Mouse (Mus musculus) cerebellum, adult 11 months (tissue): ENCODE measurements around the gene Dnajb5.

Experiments
- DNase-seq: peaks from one replicate; pipeline ENCODE4 v3.0.0; 2022

The Dnajb5 gene

DNA sequence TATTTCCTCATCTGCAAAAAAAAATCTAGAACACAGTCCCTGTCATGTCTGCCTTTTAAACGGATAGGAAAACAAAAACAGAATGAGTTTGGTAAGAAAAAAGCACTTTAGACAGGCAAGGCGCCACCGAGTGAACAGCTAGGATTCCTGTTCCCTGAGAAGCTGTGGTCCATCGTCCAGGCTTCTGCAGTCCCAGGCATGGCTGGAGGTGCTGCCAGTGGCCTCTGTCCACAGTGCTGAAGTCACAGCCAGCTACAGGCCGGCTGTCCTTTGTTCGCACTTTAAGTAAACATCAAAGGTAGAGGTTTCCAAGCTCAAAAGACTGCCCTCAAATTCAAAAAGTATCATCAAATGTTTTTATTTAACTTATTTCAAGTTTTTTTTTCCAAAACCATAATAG is 4.6 kb upstream of the Dnajb5 start:
- DNase-seq = no peak

- DNase-seq = no peak
Observed at GRCm38 (mm10) chr4:42945445-42945844, 4.2 kb upstream of the Dnajb5 start.

DNA sequence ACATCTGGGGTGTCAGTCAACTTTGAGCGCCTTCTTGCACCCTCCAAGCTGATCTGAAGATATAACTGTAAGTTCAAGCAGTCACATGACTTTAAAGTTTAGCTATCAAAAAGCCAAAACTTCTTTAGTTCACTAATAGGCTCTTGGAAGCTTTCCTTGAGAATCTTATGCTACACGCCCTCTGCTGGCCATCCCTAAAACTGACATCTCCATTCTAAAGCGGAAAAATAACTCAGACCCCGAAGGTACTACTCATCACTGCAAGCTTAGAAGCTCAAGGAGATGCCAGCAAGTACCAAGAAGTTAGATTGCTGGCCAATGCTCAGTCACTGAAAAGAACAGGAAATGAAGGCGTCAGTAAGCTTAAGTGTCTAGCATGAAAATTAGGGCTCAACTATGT is 3.7 kb upstream of the Dnajb5 start:
- DNase-seq = peak; percentile 54

DNA sequence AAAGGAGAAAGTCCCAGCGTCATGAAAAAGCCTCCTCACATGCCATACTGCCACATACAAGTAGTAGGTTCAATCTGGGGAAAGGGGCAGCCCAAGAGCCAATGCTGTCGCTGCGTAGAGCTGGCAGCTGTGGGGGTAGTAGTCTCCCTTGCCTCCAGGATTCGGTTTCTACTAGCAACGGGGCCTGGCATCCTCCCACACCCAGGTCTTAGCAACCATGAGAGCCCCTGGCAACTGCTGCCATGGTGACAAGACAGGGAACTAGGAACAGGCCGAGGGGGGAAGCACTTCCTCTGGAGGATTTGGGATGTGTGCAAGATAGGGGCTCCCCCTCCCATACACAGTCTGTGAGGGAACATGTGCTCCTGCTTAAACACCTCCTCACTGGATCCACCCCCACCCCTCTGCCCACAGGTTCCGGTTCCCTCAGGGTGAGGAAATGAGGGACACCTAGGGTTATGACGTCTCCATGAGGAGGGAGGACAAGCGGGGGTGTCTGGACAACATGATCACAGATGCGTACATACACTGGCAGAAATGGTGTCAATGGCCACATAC is 2.8 kb upstream of the Dnajb5 start:
- DNase-seq = no peak

GRCm38 (mm10) chr4:42948527-42948926 is 1.1 kb upstream of the Dnajb5 start:
- DNase-seq = no peak

DNA sequence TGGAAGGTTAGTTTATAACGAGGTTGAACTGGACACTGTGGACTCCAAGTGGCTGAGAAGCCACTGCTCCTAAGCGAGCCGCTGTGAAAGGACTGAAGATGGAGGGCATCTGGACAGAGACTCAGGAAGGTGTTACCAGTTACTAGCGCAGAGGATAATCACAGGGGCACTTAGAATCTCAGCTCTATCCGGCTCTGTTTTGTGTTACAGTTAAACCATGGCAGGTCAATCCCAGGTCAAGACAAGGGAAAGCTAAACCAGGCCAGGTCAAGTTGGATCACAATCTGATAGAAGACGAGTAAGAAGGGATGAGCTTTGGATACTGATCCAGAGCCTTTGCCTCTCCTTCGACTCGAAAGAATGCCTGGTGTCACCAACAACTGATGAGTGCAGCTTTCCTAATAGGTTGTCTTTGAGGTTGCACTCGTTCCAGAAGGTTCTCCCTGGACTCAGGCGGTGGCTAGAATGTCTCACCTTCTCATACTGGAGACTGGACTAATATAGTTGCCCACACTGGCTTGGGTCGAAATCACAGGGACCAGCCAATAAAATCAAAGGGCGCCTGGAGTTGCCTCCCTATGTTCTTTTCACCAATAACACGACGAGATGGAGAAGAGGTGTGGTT is 451 bp upstream of the Dnajb5 start:
- DNase-seq = no peak

DNA sequence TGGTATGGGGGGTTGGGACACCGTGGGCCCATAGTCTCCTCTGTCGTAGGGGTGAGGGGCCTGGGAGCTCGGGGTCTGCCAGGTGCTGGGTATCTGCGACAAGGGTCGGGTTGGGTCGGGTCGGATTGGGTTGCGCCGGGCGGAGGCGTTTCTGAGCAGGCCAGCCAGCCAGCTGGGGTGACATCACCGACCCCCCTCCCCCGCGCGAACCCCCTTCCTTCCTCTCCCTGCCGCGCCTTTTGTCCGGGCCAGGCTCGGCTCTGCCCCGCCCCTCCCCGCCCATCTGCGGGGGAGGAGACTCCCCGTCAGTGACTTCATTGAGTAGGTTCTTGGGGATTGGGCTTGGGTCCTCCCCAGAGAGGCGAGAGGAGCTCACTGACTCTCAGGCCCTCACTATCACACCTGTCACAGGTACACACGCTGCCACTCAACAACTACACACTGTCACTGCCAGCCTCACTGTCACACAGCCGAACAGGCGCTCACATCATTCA is 498 bp downstream of the Dnajb5 start:
- DNase-seq = peak; percentile 78

DNA sequence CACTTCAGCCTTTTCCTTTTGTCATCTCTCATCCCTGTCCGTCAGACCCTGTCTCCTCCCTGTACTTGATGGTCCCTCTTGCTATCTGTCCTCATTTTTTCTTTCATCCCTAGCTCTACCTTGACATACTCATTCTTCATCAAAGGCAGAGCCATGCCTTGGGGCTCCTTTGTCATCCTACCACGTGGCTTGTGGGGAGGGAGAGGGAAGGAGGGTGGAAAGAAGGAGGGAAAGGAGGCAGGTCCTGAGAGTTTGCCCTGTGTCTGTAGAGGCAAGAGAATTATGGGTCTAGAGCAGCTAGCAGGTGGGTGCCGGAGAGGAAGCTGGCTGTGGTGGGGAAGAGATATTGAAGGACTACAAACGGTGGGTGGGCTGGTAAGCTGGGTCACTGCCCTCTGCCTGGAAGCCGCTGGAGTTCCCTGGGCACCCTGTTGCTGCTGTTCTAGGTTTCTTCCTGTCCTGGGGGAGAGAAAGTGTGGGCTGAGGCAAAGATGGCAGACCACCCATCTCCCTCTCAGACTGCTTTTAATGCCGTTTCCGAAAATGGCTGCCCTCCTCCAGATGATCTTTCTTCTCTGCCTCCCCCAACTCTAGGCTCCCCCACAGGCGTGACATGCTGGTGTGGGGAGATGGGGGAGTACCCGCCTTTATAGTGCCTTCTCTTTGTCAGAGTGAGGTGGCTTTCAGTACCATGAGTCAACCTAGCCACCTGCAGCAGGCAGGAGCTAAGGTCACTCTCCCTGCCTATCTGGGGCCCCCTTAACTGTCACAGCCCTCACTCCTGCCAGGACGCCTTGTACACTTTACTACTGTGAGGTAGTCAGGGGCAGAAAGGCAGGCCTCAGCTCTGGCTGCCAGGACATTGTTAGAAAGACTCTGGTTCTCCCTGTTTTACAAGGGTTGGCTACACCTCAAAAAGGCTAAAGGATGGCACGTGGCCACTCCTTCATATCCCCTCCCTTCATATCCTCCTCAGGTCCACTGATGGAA is 1.9 kb downstream of the Dnajb5 start:
- DNase-seq = no peak

- no peak for DNase-seq
Observed at GRCm38 (mm10) chr4:42952563-42952962, 2.9 kb downstream of the Dnajb5 start.

DNA sequence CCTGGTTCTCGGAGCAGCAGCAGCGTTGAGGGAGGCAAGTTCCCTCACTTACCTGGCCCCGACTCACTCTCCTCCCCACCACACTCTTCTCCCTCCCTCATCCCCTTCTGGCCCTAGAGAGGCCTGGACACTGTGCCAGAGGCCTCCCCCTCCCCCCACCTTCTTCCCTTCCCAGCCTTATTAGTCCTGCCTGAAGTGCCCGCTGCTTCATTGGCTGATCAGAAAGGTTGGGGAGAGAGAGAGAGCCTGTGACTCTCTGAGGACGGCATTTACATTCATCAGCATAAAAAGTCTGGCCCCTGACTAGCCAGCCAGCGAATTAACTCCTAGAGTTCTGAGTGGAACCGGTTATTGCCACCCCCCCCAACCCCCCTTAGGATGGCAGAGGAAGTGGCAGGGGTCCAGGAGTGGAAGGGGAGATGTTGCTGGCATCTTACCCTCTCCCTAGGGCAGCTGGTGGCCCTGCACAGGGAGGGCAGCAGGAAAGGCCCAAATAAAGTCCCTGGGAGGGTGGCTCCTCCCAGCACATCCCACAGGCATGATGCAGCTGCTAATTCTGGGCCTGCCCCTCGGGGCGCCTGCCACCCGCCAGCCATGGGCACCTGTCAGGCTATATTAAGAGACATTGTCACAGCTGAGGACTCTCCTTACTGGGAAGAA is 4.0 kb downstream of the Dnajb5 start:
- peak; percentile 42 for DNase-seq

GRCm38 (mm10) chr4:42954297-42954696 is 4.7 kb downstream of the Dnajb5 start:
- DNase-seq = peak; percentile 76

DNA sequence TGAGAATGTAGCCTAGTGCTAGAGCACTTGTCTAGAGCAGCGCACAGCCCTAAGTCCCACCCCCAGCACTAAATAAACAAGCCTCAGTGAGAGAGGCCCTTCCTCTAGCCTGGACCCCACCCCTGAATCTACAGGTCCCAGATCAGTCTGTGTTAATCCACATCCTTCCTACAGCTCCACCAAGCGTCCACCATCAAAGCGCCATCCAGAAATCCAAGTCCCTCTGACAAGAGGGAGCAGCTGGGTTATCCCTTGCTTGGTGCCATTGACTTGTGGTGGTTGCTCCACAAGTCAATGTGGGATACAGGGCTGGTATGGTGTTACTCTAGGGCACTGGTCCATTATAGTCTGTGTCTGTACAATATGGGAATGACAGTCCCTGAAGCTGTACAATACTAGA is 5.6 kb downstream of the Dnajb5 start:
- DNase-seq = no peak

GRCm38 (mm10) chr4:42956581-42956980 is 7.0 kb downstream of the Dnajb5 start:
- no peak for DNase-seq

DNA sequence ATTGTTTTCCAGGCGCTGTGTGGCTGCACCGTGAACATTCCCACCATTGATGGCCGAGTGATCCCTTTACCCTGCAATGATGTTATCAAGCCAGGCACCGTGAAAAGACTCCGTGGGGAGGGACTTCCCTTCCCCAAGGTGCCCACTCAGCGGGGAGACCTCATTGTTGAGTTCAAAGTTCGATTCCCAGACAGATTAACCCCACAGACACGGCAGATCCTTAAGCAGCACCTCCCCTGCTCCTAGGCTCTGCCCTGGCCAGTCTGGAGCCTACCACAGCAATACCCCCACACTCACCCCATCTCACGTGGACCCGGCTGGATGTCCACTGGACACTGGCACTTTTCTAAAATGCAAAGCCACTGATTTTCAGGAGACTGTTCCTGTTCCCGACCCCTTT is 7.7 kb downstream of the Dnajb5 start:
- no peak for DNase-seq

DNA sequence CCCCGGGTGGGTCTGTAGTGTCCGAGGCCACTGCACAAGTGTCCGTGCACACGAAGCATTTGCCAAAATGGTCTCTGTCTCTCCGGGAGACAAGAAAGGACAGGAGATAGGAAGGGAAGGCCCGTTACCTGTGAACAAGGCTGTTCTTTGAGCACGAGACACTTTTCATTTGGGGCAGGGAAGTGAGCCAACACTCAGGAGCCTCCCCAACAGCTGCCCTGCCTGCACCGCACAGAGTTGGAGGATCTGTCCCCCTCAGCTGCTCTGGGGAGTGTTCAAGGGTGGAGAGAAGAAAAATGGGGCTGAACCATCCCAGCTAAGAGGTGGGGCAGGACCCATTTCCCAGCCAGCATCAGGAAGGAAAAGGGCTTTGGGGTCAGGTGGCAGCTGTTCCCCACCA is 8.4 kb downstream of the Dnajb5 start:
- DNase-seq = no peak

DNA sequence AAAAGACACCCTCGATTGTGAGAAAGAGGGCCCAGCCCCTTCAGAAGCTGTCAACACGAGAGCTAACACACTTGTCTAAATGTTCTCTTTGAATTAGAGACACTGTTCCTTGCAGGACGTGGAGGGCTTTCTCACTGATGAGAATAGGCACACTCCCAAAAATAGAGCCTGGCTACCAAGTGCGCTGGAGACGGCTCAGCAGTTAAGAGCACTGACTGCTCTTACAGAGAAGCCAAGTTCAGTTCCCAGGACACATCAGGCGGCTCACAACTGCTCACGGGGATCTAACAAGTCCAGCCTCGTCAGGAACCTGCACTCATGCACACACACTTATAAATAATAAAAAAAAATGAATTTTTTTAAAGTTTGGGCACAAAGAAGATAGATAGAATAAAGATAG is 9.3 kb downstream of the Dnajb5 start:
- no peak for DNase-seq

DNA sequence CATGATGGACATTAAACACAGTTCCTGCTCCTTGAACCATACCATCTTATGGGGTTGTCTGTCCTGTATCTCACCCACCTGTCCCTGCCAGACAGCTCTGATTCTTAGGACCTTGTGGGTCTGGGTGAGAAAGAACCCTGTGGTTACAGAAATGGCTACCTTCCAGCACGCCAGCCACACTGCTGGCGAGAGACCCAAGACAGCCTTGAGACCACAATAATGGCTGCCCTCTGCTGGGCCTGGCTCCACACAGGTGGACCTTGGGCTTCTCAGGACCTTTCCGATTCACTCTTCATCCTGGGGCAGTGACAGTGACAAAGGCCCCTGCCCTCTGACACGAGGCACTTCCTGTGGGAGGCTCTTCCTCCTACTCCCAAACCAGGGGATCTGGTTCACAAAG is 9.8 kb downstream of the Dnajb5 start:
- DNase-seq = no peak

DNA sequence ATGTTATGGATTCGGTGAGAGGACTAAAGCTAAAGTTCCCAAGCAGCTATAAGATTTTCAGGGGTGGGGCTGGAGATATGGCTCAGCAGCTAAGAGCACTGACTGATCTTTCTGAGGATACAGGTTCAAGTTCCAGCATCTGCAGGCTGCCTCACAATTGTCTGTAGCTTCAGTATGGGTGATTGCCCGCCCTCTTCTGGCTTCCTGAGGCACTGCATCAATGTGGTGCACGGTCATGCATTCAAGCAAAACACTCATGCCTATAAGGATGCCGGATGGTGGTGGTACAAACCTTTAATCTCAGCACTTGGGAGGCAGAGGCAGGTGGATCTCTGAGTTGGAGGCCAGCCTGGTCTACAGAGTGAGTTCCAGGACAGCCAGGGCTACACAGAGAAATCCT is 12.0 kb downstream of the Dnajb5 start:
- peak; percentile 39 for DNase-seq

DNA sequence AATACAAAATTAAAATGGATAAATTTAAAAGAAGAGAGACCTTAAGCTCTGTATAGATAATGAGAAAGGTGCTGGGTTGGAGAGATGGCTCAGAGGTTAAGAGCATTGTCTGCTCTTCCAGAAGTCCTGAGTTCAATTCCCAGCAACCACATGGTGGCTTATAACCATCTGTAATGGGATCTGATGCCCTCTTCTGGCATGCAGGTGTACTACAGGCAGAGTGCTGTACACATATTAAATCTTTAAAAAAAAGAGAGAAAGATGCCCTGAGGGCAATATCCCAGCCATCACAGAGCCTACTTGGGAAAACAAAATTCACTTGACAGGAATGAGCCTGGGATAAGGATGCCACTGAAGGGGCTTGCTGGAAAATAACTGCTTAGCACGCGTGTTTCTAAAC is 13.9 kb downstream of the Dnajb5 start:
- no peak for DNase-seq

DNA sequence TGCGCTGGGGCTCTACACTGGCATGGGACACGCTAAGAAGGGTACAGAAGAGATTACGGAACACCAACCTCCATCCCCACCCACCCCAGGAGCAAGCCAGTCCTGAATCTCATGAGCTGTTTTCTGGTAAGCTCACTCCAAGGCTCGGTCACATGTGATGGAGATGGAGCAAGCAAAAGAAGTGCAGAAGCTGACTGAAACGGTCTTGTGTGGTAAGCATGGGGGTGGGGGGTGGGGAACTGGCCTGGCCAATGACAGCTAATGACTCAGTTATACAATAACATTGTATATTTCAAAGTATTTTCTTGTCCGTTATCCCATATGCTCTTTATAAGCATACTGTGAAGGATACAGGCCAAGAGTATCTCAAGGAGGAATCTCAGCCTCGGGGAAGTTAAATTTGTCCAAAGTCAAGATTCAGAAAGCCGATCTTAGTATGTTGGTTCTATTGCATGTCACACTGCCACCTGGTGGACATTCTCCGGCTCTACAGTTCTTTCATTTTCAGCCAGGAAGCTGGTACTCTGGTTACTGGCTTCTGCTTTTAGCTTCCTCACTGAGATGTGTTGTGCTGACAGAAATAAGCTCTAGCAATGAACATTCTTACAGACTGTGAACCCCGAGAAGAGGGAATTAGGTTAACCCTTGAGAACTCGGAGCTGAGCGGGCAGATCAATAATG is 15.6 kb downstream of the Dnajb5 start:
- DNase-seq = no peak

GRCm38 (mm10) chr4:42969304-42969703 is 19.7 kb downstream of the Dnajb5 start, which contains the start of gene 1700022I11Rik:
Gene 1700022I11Rik, plus strand, starts transcription at chr4:42969604.
- DNase-seq = no peak

GRCm38 (mm10) chr4:42972952-42973351 is 23.3 kb downstream of the Dnajb5 start:
- no peak for DNase-seq

DNA sequence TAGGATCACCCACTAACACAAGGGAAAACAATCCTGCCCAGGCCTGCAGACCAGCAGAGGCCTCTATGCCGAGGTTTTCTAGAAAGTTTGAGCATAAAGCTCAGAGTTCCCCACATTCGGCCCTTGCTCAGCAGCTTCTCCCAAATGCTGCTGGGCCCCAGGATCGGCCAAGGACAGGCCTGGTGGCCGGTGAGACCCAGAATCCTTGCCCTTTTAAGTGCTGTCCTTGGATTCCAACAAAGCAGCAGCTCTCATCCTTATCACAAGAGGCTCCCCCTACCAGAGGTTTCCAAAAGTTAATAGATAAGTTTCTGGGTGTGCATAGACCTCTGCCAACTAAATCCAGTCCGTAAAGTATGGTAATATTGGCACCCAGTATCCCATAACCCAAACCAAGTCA is 24.3 kb downstream of the Dnajb5 start:
- no peak for DNase-seq
